Mouse (Mus musculus) R1 (cell line): ENCODE measurements around the gene Gm15013.
"Not testable (repeated sequence)": the region's sequence is repeated elsewhere in the genome, so short reads cannot be mapped to it uniquely, and the experiment has no call there.

Experiments
- DNase-seq: peaks from one replicate; pipeline ENCODE4 v3.0.0-alpha.2; 2018; ENCODE audit warnings: low read depth, low spot score

Gm15013 gene

GRCm38 (mm10) chrX:139714381-139714780, at the start of gene Gm15013:
Gm15013 (minus strand) TSS chrX:139714481.
- DNase-seq = no peak

- peak; percentile 31 for DNase-seq
Measured at GRCm38 (mm10) chrX:139762546-139762945, 48.3 kb upstream of the Gm15013 start.

GRCm38 (mm10) chrX:139758634-139759033, 44.4 kb upstream of the Gm15013 start:
- DNase-seq = not testable (repeated sequence)

- peak; percentile 51 for DNase-seq
Measured at GRCm38 (mm10) chrX:139751855-139752254, 37.6 kb upstream of the Gm15013 start.

DNA sequence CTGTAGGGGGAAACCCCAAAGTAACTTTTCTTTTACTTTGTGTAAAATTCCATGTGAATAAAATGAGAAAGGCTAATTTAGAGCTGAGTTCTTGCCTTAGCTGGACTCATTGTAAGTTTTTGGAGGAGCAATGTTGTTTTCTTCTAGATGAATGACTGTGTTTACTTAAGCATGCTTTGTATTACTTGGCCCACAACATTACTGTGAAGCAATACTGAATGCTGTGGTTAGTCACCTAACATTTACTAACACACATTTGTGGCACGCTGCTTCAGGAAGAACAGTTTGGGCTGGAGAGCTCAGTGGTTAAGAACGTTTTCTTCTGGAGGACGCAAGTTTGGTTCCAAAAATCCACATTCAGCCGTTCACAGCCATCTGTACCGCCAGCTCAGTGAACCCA, 22.8 kb upstream of the Gm15013 start:
- no peak for DNase-seq

- DNase-seq = no peak
Measured at GRCm38 (mm10) chrX:139730541-139730940, 16.3 kb upstream of the Gm15013 start.

DNA sequence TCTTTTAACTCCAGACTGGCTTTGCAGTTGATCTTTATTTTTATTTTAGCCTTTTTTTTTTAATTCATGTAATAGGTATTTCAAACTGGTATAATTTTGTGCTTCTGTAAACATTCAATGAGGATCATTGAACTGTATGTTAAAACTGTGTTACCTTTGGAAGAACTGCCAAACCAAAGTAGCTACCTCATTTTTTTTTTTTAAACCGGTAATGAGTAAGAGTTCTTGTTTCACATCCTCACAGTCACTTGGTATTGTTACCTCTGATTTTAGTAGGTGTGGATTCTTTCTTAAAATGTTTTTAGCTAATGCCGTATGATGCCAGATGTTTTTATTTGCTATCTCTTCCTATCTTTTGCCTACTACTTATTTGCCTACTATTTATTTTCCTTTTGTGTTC, 8.1 kb upstream of the Gm15013 start:
- DNase-seq = no peak

DNA sequence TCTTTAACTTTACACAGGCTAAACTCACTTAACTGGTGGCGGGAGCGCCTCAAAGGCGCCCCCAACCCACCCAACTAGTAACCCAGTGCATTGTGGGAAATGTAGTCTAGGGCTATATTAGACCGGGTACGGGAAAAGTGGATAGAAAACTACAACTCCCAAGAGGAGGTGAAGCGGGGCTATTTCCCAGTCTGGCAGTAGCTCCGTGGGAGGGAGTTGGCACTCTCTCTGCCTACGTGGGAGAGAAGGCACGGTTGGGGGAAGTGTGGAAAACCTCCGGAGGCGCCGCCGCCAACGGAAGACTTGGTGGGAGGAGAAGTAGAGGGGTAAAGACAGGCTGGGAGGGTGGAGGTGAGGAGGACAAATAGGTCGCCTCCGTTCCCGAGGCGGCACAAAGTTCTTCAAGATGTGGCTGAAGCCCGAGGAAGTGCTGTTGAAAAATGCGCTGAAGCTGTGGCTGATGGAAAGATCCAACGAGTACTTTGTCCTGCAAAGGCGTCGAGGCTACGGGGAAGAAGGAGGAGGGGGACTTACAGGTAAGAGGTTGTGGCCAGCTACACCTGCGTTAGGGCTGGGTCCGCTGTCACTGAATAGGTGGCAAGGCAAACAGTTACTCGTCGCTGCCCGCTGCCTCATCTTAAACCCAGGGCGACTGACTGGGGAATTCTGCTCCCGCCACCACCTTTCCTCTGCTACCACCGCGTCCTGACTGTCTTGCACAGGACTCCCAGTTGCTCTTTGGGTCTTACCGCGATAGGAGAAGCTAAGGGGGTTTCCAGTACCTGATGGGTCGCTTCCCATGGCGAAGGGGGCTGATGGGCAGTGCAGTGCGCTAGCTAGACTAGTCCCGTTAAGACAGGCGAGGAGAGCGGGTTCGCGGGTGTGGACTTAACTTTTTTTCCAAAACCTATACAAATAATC, 29.2 kb downstream of the Gm15013 start, which contains the start of gene Tbc1d8b:
Gene Tbc1d8b (plus strand): TSS at position 222 of the 921 bp plus-strand sequence.
- DNase-seq = peak; percentile 92

- no peak for DNase-seq
Measured at GRCm38 (mm10) chrX:139684410-139684774, 29.9 kb downstream of the Gm15013 start.

DNA sequence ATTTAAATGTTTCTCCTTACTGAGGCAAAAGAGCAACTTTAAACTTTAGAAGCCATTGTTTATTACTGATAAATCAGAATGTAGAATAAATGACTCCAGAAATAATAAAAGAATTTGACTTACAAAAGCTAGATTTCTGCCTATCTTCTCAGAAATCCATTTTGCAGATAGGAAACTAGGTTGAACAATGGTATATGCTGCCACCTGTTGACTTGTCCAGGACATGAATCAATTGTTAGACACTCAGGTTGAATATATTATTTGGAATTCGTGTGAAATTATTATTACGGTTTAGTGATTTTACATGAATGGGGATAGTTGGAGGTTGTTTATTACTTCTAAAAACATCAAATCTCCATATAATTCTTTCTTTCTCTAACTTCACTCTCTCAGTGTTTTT, 48.5 kb downstream of the Gm15013 start:
- DNase-seq = no peak
